Mouse (Mus musculus): ENCODE results near the gene Zfp976. TPM values are rescaled to one million over a fixed set of nuclear protein-coding genes. Genes with fewer than 3 reads are reported as not detected.
"Not testable (repeated sequence)": the region's sequence is repeated elsewhere in the genome, so short reads cannot be mapped to it uniquely, and the experiment has no call there.

Zfp976 gene
- polyA plus RNA-seq (2012; rRNA removed): 0.33 and 0.53 TPM in 2 replicates

DNA sequence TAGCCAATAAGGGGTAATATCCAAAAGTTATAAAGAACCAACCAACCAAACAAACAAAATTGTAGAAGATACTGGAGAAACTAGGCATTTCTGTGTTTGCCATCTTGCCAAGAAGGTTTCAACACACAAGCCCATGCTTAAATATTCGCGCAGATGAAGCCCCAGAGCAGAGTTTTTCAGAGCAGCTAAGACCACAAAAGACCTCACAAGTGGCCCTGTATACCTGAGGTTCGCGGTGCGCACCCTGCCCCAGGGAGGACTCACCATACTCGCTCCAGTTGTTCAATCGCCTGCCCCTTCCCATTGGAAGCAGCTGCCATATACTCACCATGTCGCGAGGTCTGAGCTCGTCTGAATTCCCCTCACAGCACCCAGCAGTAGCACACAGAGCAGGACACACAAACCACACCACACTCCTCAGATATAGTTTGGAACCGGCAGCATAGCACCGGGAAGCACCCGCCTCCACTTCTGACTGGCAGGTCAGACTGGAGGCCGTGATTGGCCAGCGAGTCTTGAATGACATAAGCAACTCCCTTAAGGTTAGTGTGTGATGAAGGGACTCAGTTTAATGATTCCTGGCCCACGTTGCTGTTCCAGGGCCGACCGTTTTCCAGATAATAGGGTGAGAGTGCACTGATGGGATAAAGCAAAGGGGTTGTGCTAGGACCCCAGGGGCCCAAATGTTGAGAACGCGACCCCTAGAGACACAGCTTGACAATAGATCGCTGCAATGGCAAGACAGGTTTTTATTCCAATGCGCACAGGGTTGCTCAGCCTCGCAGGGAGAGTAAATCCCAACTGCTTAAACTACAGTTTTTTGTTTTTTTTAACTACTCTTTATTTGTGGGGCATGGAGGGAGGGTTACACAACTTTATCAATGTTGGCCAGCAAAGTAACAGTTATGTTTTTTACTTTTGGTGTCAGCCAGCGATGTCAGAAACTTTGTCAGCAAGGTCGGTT, at the start of gene Zfp976:
Gene Zfp976 (minus strand): TSS at position 437 of the 964 bp plus-strand sequence.
- H3K4me3 ChIP-seq (replicated peaks; ENCODE audit: extremely low read depth, low read depth, low read length): peak within 1 kb of the TSS; percentile 51
- not testable (repeated sequence) for H3K4me1 ChIP-seq (ENCODE audit: control insufficient read depth, insufficient read depth, low read length)
- peak; percentile 64 for DNase-seq
- WGBS: 2% methylated on average over 25 of the region's 25 CpGs

DNA sequence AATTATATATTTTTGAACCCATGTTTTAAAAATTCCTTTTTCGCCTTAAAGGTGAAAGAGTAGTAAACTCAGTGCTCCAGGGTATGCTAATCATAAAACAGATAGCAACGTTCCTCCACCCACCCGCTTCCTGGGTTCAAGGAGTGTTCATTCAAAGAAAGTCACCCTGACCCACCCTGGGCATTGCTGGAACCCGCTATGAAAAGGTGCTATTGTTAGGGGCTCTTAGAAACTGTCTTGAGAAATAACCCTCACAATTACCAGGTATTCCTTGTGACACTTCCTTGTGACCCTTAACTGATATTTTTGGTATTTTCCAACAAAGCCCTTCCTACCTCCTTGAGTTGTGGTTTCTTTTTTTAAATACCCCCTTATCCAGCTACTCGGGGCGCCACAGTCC, 37.7 kb upstream of the Zfp976 start:
- WGBS: 96% methylated on average over 6 of the region's 6 CpGs
- not testable (repeated sequence) for H3K4me1 ChIP-seq (ENCODE audit: control insufficient read depth, insufficient read depth, low read length); H3K4me3 ChIP-seq (replicated peaks; ENCODE audit: extremely low read depth, low read depth, low read length); DNase-seq

DNA sequence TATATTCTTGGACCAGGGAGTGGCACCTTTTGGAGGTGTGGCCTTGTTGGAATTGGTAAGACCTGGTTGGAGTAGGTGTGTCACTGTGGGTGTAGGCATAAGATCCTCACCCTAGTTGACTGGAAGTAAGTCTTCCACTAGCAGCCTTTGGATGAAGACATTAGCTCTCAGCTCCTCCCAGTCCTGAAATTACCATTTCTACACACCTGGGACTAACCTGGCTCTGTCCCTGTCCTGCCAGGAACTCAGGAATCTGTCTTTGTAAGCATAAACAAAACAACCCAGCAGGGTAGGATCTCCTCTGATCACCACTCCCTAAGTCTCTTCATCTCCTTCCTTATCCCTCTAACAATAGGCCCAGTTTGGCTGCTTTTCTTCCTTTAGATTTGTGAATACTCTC, 37.3 kb upstream of the Zfp976 start:
- not testable (repeated sequence) for H3K4me1 ChIP-seq (ENCODE audit: control insufficient read depth, insufficient read depth, low read length); H3K4me3 ChIP-seq (replicated peaks; ENCODE audit: extremely low read depth, low read depth, low read length); DNase-seq

DNA sequence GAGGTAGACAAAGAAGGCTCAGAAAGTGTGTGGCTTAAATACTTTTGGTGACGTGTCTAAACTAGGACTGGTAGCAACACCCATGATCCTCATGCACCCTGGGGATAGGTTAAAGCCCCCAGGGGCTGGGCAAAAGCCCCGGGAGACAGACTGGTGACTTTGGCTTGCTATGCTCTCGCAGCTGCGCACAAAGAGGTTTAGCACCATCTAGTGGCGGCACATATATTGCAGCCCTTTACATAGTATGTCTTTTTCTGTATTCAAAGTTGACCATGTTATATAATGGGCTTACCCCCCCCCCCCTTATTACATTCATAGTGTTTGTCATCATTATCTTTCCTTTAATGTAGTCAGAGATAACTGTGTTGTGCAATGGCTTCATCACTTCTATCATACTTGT, 17.8 kb upstream of the Zfp976 start:
- not testable (repeated sequence) for H3K4me3 ChIP-seq (replicated peaks; ENCODE audit: extremely low read depth, low read depth, low read length); H3K4me1 ChIP-seq (ENCODE audit: control insufficient read depth, insufficient read depth, low read length); DNase-seq
- WGBS: 72% methylated on average over 5 of the region's 5 CpGs

DNA sequence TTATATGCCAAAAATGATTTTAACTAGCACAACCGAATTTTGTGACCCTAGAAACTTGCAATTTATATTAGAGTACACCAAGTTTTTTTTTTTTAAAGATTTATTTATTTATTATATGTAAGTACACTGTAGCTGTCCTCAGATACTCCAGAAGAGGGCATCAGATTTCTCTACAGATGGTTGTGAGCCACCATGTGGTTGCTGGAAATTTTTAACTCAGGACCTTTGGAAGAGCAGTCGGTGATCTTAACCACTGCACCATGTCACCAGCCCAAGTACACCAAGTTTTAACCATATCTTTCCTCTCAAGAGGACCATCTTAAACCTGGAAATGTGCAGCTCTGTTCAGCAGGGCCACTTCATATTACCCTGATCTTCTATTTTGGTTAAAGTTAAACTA, 12.8 kb upstream of the Zfp976 start:
- DNase-seq; H3K4me3 ChIP-seq (replicated peaks; ENCODE audit: extremely low read depth, low read depth, low read length); H3K4me1 ChIP-seq (ENCODE audit: control insufficient read depth, insufficient read depth, low read length): not testable (repeated sequence)
- 68% methylated on average over 2 of the region's 2 CpGs for whole genome bisulfite sequencing

DNA sequence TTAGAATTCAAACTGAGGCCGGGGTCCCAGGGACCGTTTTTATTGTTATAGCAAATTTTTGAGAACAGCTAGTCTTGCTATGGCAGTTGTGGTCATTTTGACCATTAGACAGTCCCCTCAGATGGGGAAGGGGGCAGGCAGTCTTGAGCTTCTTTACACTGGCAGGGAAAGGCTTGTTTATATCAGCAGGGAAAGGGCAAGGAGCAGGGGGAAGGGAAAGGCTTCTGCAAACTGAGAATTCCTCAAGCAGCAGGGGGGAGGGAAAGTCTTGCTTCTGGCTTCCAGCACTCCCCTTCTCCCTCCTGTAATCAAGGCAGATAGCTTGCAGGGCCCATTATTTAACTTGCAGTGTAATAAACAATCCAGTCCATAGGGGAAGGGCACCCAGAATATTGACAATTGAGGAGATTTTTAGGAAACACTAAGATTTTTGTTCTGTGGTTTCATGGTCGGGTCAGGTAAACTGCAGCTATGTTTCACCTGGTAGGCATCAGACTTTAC, 782 bp upstream of the Zfp976 start:
- not testable (repeated sequence) for H3K4me1 ChIP-seq (ENCODE audit: control insufficient read depth, insufficient read depth, low read length); H3K4me3 ChIP-seq (replicated peaks; ENCODE audit: extremely low read depth, low read depth, low read length)
- DNase-seq: peak; percentile 3
- 25% methylated on average over 3 of the region's 3 CpGs for WGBS

DNA sequence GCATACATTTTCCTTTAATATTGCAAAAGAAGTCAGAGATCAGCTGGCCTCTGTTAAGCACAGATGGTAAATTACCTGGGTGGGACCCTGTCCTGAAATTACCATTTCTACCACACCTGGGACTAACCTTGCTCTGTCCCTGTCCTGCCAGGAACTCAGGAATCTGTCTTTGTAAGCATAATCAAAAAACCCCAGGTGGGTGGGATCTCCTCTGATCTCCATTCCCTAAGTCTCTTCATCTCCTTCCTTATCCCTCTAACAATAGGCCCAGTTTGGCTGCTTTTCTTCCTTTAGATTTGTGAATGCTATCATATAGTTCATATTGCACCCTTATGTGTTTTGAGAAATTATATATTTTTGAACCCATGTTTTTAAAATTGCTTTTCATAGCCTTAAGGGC, 11.4 kb downstream of the Zfp976 start:
- H3K4me1 ChIP-seq (ENCODE audit: control insufficient read depth, insufficient read depth, low read length); H3K4me3 ChIP-seq (replicated peaks; ENCODE audit: extremely low read depth, low read depth, low read length); DNase-seq: not testable (repeated sequence)

DNA sequence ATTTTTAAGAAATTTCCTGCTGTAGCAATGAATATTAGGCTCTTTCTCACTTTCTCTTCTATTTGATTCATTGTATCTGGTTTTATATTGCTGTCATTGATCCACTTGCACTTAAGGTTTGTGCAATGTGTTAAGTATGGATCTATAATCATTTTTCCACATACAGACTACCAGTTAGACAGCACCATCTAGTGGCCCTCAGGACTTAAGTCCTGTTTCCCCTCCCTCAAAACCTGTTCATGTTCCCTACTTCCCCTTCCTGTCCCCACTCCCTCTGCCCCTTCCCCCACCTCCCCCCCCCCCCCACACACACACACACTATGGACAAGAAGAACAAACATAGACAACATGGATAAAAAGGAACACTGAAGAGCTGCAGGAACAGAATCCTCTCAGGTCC, 46.7 kb downstream of the Zfp976 start:
- not testable (repeated sequence) for H3K4me1 ChIP-seq (ENCODE audit: control insufficient read depth, insufficient read depth, low read length); H3K4me3 ChIP-seq (replicated peaks; ENCODE audit: extremely low read depth, low read depth, low read length); DNase-seq

DNA sequence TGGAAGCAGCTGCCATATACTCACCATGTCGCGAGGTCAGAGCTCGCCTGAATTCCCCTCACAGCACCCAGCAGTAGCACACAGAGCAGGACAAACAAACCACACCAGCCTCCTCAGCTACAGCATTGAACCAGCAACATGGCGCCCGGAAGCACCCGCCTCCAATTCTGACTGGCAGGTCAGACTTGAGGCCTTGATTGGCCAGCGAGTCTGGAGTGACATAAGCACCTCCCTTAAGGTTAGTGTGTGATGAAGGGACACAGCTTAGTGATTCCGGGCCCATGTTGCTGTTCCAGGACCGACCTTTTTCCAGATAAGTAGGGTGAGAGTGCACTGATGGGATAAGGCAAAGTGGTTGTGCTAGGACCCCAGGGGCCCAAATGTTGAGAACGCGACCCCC, 50.0 kb downstream of the Zfp976 start, which contains the start of gene Zfp977:
Gene Zfp977 (minus strand): TSS at position 135 of the 400 bp plus-strand sequence.
- H3K4me1 ChIP-seq (ENCODE audit: control insufficient read depth, insufficient read depth, low read length); DNase-seq; H3K4me3 ChIP-seq (replicated peaks; ENCODE audit: extremely low read depth, low read depth, low read length): not testable (repeated sequence)
- WGBS: 91% methylated on average over 11 of the region's 11 CpGs

DNA sequence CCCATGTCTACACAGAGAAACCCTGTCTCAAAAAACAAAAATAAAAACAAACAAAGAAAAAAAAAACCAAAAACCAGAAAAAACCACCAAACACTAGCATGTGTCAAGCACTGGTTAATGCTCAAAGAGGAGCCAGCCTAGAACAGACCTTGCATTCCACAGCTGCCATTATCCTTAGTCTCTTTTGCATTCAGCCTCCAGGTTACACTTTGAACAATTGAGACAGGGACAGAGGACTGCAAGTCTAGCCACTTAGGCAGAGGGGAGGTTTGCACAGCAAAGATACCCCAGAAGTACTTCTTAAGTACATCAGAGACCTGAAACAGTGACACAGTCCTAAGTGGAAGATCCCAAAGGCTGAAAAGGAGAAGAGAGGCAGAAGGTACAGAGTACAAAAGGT, 51.1 kb downstream of the Zfp976 start:
- H3K4me3 ChIP-seq (replicated peaks; ENCODE audit: extremely low read depth, low read depth, low read length); H3K4me1 ChIP-seq (ENCODE audit: control insufficient read depth, insufficient read depth, low read length); DNase-seq: not testable (repeated sequence)

DNA sequence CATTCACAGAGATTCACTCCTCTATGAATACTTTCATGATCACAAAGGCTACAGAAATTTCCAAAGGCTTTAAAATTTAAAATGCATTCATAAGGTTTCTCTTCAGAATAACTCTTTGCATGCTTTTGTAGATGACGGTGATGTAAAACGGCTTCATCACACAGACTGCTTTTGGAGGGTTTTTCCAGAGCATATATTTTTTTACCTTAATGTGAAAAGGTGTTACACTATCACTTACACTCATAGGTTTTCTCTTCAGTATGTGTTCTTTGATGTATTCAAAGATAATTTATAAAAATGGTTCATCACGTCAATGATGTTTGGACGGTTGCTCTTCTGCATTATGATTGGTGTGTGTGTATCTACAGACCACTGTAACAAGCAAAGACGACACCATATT, 63.9 kb downstream of the Zfp976 start, which contains the start of gene Gm21028:
Gene Gm21028 (minus strand): TSS at position 101 of the 400 bp plus-strand sequence.
- TF ChIP-seq CTCF (IDR thresholded peaks at IDR 0.05; ENCODE audit: insufficient read depth, low read length) (no peak), POLR2A (IDR thresholded peaks at IDR 0.05; ENCODE audit: borderline replicate concordance, extremely low read depth, low read depth, low read length) (no peak)
- Histone ChIP-seq H3K4me1 (ENCODE audit: control insufficient read depth, insufficient read depth, low read length) (no peaks in the 10 kb centered on the region), H3K4me3 (replicated peaks; ENCODE audit: extremely low read depth, low read depth, low read length) (no peak within 1 kb of the TSS)
- no peak for DNase-seq
- 94% methylated on average over 5 of the region's 5 CpGs for WGBS

Other genes starting within 250 kb of the Zfp976 start
- not detected in 2 replicates for gene 4933421I07Rik, start 194.5 kb downstream of the Zfp976 start, polyA plus RNA-seq (2012; rRNA removed)
- gene Zfp141, start 136.8 kb downstream of the Zfp976 start, polyA plus RNA-seq (2012; rRNA removed): 4.2 and 4.9 TPM in 2 replicates
- not detected in 2 replicates for gene Gm21028, start 64.0 kb downstream of the Zfp976 start, polyA plus RNA-seq (2012; rRNA removed)
- 0.13 TPM in 1 of 2 replicates, not detected in the other for gene Zfp977, start 50.0 kb downstream of the Zfp976 start, polyA plus RNA-seq (2012; rRNA removed)
- 0.33 and 0.46 TPM in 2 replicates for gene Zfp975, start 50.2 kb upstream of the Zfp976 start, polyA plus RNA-seq (2012; rRNA removed)
- not detected in 2 replicates for gene Gm17067, start 84.4 kb upstream of the Zfp976 start, polyA plus RNA-seq (2012; rRNA removed)
- gene Vmn2r62, start 150.9 kb upstream of the Zfp976 start, polyA plus RNA-seq (2012; rRNA removed): not detected in 2 replicates
- gene Gm2381, start 224.6 kb upstream of the Zfp976 start, polyA plus RNA-seq (2012; rRNA removed): not detected in 2 replicates

Measured in lung, adult 2 months (tissue).